Mouse (Mus musculus) liver, embryonic 14.5 days (tissue): Measurements from ENCODE around the gene Tor4a. TPM values are rescaled to one million over a fixed set of nuclear protein-coding genes. Genes with fewer than 3 reads are reported as not detected.

Experiments used
- ATAC-seq: fragments of 200-750 bp; cut with Nextera tagmentation; 2 replicates; pipeline ENCODE4 v1.8.0; 2017; ENCODE audit warnings: moderate number of reproducible peaks, mild to moderate bottlenecking, moderate library complexity; ENCODE audit not compliant: insufficient read depth
- DNase-seq, 3 experiments: peaks; one replicate each; pipeline ENCODE4 v3.0.0-alpha.2; 2012 to 2013; ENCODE audit warnings: low read depth in 3 of 3, low spot score in 3 of 3
- H3K27ac ChIP-seq: fragments of 300-500 bp; sonication (generic); 2 replicates; pipeline ENCODE4 v1.5.1; 2014; ENCODE audit warnings: moderate library complexity, mild to moderate bottlenecking, control low read depth, inconsistent platforms
- H3K27me3 ChIP-seq: fragments of 300-500 bp; sonication (generic); 2 replicates; pipeline ENCODE4 v1.6.1; 2014; ENCODE audit warnings: mild to moderate bottlenecking, low read length, moderate library complexity; ENCODE audit not compliant: control insufficient read depth, insufficient read depth
- H3K36me3 ChIP-seq: fragments of 300-500 bp; sonication (generic); replicated peaks from 2 replicates; pipeline ENCODE4 v1.6.1; 2014; ENCODE audit warnings: low read depth; ENCODE audit not compliant: control insufficient read depth, insufficient read depth
- H3K4me1 ChIP-seq, 2 experiments: fragments of 200-500 bp in 1 of 2; fragments of 300-500 bp in 1 of 2; sonication (generic) in 1 of 2; replicated peaks; 2 replicates each; pipeline ENCODE4 v1.6.1; 2012 to 2014; ENCODE audit warnings: antibody characterized with exemption in 1 of 2, inconsistent platforms in 1 of 2, low read length in 1 of 2; ENCODE audit not compliant: control insufficient read depth in 2 of 2, insufficient read depth in 2 of 2
- H3K4me2 ChIP-seq: fragments of 300-500 bp; sonication (generic); 2 replicates; pipeline ENCODE4 v1.6.1; 2014; ENCODE audit warnings: low read depth, mild to moderate bottlenecking, control low read depth, moderate library complexity
- H3K4me3 ChIP-seq, 2 experiments: fragments of 200-500 bp in 1 of 2; fragments of 300-500 bp in 1 of 2; sonication (generic) in 1 of 2; 2 replicates each; pipeline ENCODE4 v1.5.1; 2012 to 2014; ENCODE audit warnings: low read depth in 2 of 2, low read length in 2 of 2, mild to moderate bottlenecking in 2 of 2, control low read depth in 1 of 2, inconsistent platforms in 1 of 2, moderate library complexity in 1 of 2; ENCODE audit not compliant: insufficient read depth in 1 of 2
- H3K9ac ChIP-seq: fragments of 300-500 bp; sonication (generic); replicated peaks from 2 replicates; pipeline ENCODE4 v1.6.1; 2014; ENCODE audit warnings: mild to moderate bottlenecking, control low read depth, moderate library complexity
- H3K9me3 ChIP-seq: fragments of 300-500 bp; sonication (generic); 2 replicates; pipeline ENCODE4 v1.6.1; 2016; ENCODE audit warnings: low read length, mixed read lengths; ENCODE audit not compliant: control insufficient read depth
- CTCF ChIP-seq: IDR thresholded peaks from 2 replicates; pipeline ENCODE4 v1.5.1; 2016; ENCODE audit warnings: antibody characterized with exemption, low read depth, control low read depth
- EP300 ChIP-seq: IDR thresholded peaks from 2 replicates; pipeline ENCODE4 v1.6.1; 2016; ENCODE audit warnings: antibody characterized with exemption, low read depth
- WGBS: fragments of 180-500 bp; shearing (Covaris S2); extraction: QIAGEN DNeasy Blood & Tissue Kit; methylation state at CpG from one replicate; pipeline ENCODE4 v1.1.7; 2014; ENCODE audit not compliant: insufficient replicate concordance; 5-methylcytosine and 5-hydroxymethylcytosine counted together
- polyA plus RNA-seq, 2 experiments: library from polyadenylated mRNA; depleted of rRNA in 1 of 2; stranded (reverse) in 1 of 2; unstranded in 1 of 2; fragments of >200 nt; fragmentation: Nextera tagmentation in 1 of 2; extraction: Ambion mirVana in 1 of 2; gene quantifications; 2 replicates each; pipeline versions ENCODE4 v1.2.1 to v1.2.3; 2012 to 2014

The Tor4a gene
- polyA plus RNA-seq, 2 experiments, result 3.7 to 4.9 TPM

GRCm38 (mm10) chr2:25230581-25230980 is 33.9 kb upstream of the Tor4a start:
- H3K9ac ChIP-seq, result no peak overlapping the region
- no peak overlapping the region for H3K4me2 ChIP-seq
- no peaks in the 10 kb centered on the region for H3K9me3 ChIP-seq
- peaks cover 4 to 7% of the 10 kb centered on the region in 2 experiments for H3K4me1 ChIP-seq
- 72% methylated on average over 7 of the region's 7 CpGs for WGBS
- no peaks in the 10 kb centered on the region for H3K36me3 ChIP-seq
- H3K4me3 ChIP-seq, result no peak overlapping the region
- DNase-seq (no peak), ATAC-seq (no peak)
- no peak overlapping the region for H3K27ac ChIP-seq
- H3K27me3 ChIP-seq, result no peaks in the 10 kb centered on the region
- no peak for TF ChIP-seq CTCF
- TF ChIP-seq EP300, result no peak

DNA sequence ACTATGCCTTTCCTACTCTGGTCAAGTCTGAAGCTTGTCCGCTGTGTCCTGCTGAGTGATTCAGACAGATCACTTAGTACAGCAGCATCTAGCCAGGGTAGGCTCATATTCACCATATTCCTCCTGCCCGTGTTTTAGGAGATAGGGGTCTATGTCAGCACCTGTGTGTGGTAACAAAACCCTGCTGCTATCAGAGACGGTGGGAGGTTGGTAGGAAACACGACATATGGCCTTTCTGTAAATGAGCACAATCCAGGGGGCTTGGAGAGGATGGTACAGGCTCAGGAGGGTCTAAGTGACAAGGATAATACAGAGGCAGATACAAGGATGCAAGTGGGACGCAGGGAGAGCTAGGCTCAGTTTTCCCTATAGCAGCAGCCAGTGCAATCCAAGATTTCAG is 32.9 kb upstream of the Tor4a start:
- H3K9ac ChIP-seq, result no peak overlapping the region
- no peak overlapping the region for H3K4me2 ChIP-seq
- 65% methylated on average over 5 of the region's 5 CpGs for WGBS
- H3K4me1 ChIP-seq, result peaks cover 5 to 9% of the 10 kb centered on the region in 2 experiments
- H3K36me3 ChIP-seq, result no peaks in the 10 kb centered on the region
- H3K27me3 ChIP-seq, result no peaks in the 10 kb centered on the region
- H3K27ac ChIP-seq, result no peak overlapping the region
- ATAC-seq, result no peak
- no peaks in the 10 kb centered on the region for H3K9me3 ChIP-seq
- no peak for DNase-seq
- H3K4me3 ChIP-seq, result no peak overlapping the region
- TF ChIP-seq EP300, result no peak
- no peak for TF ChIP-seq CTCF

DNA sequence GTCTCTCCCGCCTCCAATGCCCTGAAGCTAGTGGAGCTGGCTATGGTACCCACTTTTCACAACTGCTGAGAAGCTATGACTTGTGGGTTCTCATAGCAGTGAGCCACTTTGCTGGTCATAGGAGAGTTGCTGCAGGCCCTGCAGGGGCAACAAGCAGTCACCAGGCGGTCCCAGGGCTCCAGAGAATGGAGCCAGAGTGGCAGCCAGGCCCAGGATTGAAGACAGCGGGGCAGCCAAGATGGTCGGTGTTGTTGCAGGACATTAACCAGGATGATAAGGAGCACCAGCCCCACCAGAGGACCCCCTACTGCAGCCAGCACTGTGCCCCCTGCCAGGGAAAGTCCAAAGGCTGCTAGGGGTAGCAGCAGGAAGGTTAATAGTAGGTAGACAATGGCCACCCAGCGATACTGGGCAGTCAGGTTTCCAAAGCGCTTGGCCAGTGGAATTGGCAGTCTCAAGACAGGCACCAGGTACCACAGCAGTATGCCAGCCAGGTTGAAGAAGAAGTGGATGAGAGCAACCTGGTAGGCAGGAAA is 32.4 kb upstream of the Tor4a start:
- no peaks in the 10 kb centered on the region for H3K27me3 ChIP-seq
- WGBS, result 66% methylated on average over 6 of the region's 6 CpGs
- no peaks in the 10 kb centered on the region for H3K9me3 ChIP-seq
- ATAC-seq (no peak), DNase-seq (no peak)
- H3K4me3 ChIP-seq, result no peak overlapping the region
- H3K27ac ChIP-seq, result no peak overlapping the region
- H3K4me1 ChIP-seq, result peaks cover 5 to 9% of the 10 kb centered on the region in 2 experiments
- H3K4me2 ChIP-seq, result peak overlapping the region; percentile 52
- H3K36me3 ChIP-seq, result no peaks in the 10 kb centered on the region
- TF ChIP-seq EP300, result no peak
- no peak for TF ChIP-seq CTCF
- peak overlapping the region; percentile 25; the same call in 1 of the 2 replicates for H3K9ac ChIP-seq

DNA sequence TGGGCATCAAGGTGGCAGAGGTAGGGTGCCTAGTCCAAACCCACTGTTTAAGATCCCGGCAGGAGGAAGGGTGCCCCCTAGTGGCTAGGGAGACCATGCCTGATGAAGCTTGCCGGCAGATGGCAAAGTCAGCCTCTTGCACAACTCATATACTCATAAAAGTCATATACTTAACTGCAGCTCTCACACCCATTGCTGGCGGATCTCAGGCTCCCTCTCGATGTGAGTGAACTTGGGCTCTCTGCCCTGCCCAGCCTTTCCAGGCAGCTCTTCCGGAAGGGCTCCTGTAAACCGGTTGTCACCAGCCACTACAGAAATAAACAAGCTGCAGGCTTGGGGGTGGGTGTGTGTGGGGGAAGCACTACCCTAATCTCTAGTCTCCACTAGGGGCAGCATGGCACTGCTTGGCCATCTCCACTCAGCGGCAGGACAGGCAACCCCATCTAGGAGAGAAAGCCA is 31.8 kb upstream of the Tor4a start:
- peak; percentile 90 for TF ChIP-seq CTCF
- peak; percentile 36; the same call in 1 of the 2 replicates for TF ChIP-seq EP300
- H3K9ac ChIP-seq, result peak overlapping the region; percentile 25
- H3K27ac ChIP-seq, result peak overlapping the region; percentile 19
- H3K4me1 ChIP-seq, result peaks cover 5 to 9% of the 10 kb centered on the region in 2 experiments
- under 1% methylated on average over 7 of the region's 7 CpGs for WGBS
- ATAC-seq (no peak), DNase-seq (peak; percentile 73 to 81 (median 75))
- peak overlapping the region; percentile 29 to 52 for H3K4me3 ChIP-seq
- peak overlapping the region; percentile 52 for H3K4me2 ChIP-seq
- H3K9me3 ChIP-seq, result no peaks in the 10 kb centered on the region
- no peaks in the 10 kb centered on the region for H3K27me3 ChIP-seq
- peaks cover 5% of the 10 kb centered on the region for H3K36me3 ChIP-seq

- no peak for TF ChIP-seq CTCF
- no peak for TF ChIP-seq EP300
- no peak for ATAC-seq
- H3K9ac ChIP-seq, result no peak overlapping the region
- H3K9me3 ChIP-seq, result no peaks in the 10 kb centered on the region
- H3K27me3 ChIP-seq, result no peaks in the 10 kb centered on the region
- no peak for DNase-seq
- H3K4me3 ChIP-seq, result no peak overlapping the region
- H3K4me2 ChIP-seq, result no peak overlapping the region
- H3K27ac ChIP-seq, result no peak overlapping the region
- peaks cover 5 to 13% of the 10 kb centered on the region in 2 experiments for H3K4me1 ChIP-seq
- peaks cover 14% of the 10 kb centered on the region for H3K36me3 ChIP-seq
- 84% methylated on average over 4 of the region's 4 CpGs for WGBS
Measured at GRCm38 (mm10) chr2:25227406-25227805, 30.7 kb upstream of the Tor4a start.
